Mouse (Mus musculus): ENCODE data around the gene Bag5.

Gene Bag5

DNA sequence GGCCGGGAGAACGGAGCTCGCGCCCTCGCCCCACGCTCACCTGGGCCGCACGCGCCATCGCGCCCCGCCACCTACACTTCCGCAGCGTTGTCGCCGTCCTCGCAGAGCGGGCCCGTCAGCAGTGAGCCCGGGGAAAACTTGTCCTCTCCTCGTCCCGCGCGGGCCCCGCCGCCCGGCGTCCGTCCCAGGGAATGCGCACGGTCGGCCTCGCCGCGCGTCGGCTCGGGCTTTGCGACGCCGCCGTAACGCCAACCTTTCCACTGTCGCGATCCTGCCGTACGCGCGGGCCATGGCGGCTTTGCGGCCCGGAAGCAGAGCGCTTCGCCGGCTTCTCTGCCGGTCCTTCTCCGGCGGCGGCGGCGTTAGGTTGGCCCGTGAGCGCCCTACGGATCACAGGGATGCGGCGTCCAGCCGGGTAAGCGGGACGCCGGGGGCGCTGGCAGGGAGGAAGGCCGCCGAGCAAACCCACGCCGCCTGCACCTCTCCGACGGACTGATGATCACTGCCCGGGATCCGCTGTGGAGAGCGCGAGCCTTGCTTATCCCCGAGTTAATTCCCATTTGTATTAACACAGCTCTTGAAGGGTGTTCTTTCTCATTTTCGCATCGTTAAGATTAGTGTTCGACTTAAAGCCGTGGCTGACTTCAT is at the start of gene Bag5, which contains the start of gene Apopt1:
Bag5 (minus strand) TSS at position 254 of the 648 bp plus-strand sequence.
Apopt1 (plus strand) TSS at position 258 of the 648 bp plus-strand sequence.
- DNase-seq (ENCODE audit: low spot score in 2 of 2) = peak; percentile 89 to 92

- no peak for DNase-seq (ENCODE audit: low spot score in 2 of 2)
Observed at GRCm38 (mm10) chr12:111760306-111760908, 47.4 kb upstream of the Bag5 start.

DNA sequence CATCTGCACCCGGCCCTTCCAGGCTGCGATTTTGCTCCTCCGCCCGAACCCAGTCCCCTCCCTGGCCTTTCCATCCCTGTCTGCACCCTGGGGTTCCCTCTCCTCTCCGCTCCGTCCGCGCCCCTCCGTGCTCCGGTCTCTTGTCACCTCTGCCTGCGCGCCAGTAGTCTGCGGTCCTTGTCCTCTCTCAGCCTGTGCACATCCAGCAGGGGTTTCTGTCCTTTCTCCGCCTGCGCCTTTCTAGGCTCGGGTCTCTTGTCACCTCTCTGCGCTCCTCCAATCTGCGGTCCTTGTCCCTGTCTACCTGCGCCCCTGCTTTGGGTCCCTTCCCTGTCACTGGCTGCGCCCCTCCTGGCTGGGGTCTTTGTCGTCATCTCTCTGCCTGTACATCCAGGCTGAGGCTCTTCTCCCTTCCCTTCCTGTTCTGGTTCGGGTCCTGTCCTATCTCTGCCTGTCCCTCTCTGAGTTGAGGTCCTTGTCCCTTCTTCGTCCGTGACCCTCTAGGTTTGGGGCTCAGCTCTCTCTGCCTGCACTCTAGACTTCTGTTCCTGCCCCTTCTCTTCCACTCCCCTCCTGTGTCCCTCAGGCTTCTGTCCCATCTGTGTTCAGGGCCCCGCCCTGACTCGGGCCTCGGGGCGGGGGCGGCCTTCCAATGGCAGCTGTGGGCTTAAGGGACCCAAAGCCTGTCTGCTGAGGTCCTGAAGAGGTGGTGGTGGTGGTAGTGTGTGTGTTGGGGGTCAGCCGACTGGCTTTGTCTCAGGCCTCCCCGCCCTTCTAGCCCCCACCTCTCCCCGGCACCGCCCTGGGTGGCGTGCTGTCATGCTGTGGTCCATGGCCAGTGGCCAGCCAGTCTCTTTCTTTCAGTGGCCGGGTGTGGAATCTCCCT is 46.4 kb upstream of the Bag5 start:
- peak; percentile 52 to 57 for DNase-seq (ENCODE audit: low spot score in 2 of 2)

- DNase-seq (ENCODE audit: low spot score in 2 of 2) = peak; percentile 69 to 70
Observed at GRCm38 (mm10) chr12:111758381-111759175, 45.5 kb upstream of the Bag5 start, which contains the start of gene Klc1. TSS of gene Klc1 (plus strand) at chr12:111758849.

- DNase-seq (ENCODE audit: low spot score in 2 of 2) = no peak
Observed at GRCm38 (mm10) chr12:111757561-111758325, 44.7 kb upstream of the Bag5 start.

DNA sequence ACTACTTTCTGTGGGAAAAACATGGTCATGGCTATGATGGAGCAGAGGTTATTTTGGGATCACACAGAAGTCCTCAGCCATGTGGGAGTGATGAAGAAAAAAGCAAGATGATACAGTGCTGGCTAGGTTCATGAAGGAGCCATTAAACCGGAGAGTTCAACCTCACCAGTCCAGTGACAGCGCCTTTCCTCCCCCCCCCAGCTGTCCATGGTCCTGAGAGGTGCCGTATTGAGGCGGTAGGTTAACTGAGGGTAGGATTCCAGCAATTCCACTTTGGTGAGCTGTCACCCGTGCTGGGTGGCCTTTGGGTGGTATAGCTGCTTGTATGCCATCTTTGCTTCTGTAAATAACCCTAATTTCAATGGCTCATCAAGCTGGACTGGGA is 43.6 kb upstream of the Bag5 start:
- no peak for DNase-seq (ENCODE audit: low spot score in 2 of 2)

GRCm38 (mm10) chr12:111756082-111756697 is 43.1 kb upstream of the Bag5 start:
- DNase-seq (ENCODE audit: low spot score in 2 of 2) = no peak

DNA sequence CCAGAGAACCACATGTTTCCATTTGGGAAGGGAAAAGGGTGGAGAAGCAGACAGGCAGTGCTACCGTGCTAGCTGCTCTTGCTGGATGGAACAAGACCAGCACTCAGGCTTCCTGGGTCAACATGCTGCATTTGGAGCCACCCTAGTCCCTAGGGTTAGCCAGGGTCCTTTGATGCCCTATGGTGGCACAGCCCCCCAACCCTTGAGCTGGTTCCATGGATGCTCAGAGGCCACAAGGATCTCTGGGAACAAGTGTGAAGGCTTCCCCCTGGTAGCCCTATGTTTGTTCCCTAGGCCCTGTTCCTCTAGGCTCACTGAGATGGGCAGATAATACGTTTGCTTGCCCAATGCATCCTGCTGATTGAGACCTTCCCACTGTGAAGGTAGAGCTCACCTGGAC is 42.2 kb upstream of the Bag5 start:
- DNase-seq (ENCODE audit: low spot score in 2 of 2) = no peak

DNA sequence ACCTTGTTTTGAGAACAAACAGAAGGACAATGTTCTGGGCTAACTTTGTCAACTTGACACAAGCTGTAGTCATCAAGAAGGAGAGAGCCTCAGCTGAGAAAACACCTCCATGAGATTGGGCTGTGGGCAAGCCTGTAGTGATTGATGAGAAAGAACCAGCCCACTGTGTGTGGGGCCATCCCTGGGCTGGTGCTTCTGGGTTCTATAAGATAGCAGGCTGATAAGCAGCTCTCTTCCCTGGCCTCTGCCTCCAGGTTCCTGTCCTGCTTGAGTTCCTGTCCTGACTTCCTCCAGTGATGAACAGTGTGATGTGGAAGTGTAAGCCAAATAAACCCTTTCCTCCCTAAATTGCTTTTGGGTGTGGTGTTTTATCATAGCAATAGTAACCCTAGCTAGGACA is 41.7 kb upstream of the Bag5 start:
- DNase-seq (ENCODE audit: low spot score in 2 of 2) = no peak

DNA sequence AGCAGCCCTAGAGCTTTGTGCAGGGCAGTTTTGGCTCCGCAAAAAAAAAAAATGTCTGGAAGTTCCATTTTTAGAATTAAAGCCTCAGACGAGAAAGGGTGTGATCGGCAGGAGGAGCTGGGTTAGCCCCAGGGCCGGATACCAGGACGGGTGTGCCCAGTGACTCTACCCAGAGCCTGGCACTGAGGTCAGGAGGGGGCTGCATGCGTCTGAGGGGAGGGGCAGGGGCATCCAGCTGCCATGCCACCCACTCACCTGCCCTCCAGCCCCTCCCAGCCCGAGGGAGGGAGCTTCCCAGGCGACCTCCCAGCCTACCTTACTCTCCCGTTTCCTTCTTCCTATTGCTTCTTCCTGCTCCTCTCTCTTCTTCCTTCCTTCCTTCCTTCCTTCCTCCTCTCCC is 40.3 kb upstream of the Bag5 start:
- no peak for DNase-seq (ENCODE audit: low spot score in 2 of 2)

DNA sequence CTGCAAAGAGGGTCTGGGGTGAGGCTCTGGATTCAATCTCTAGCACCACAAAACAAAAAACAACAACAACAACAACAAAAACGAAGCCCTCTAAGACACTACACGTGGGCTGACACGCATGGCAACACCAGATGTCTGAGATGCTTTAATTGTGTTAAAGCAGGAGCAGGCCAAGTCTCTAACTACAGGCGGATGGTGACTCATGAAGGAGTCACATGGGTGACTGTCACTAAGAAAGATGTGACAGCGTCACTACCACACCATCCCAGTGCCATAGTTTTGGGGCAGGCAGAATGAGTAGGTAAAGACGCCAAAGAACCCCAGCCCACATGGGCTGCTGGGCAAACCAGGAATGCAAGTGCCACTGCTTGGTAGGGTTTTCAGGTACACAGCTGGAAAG is 39.4 kb upstream of the Bag5 start:
- DNase-seq (ENCODE audit: low spot score in 2 of 2) = no peak

DNA sequence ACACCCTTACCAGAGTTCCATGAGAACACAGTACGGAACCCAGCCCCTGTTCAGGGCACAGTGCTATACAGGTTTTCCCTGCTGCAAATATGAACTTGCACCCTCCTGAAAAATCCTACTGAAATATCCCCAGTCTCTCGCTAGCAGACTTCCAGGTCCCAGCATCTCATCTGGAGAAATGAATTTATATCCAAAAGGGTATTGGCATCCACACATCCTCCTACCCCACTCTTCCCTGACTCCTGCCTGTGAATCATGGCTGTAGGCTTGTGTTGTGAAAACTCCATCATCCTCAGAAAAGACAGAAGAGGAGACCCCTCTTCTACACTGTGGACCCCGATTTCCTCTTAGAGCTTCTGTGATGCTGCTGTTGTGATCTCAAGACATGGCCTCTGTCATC is 37.7 kb upstream of the Bag5 start:
- DNase-seq (ENCODE audit: low spot score in 2 of 2) = no peak

GRCm38 (mm10) chr12:111747421-111747820 is 34.4 kb upstream of the Bag5 start:
- no peak for DNase-seq (ENCODE audit: low spot score in 2 of 2)

- DNase-seq (ENCODE audit: low spot score in 2 of 2) = peak; percentile 46 to 75
Observed at GRCm38 (mm10) chr12:111746091-111746490, 33.0 kb upstream of the Bag5 start.

GRCm38 (mm10) chr12:111745274-111745673 is 32.2 kb upstream of the Bag5 start:
- no peak for DNase-seq (ENCODE audit: low spot score in 2 of 2)

DNA sequence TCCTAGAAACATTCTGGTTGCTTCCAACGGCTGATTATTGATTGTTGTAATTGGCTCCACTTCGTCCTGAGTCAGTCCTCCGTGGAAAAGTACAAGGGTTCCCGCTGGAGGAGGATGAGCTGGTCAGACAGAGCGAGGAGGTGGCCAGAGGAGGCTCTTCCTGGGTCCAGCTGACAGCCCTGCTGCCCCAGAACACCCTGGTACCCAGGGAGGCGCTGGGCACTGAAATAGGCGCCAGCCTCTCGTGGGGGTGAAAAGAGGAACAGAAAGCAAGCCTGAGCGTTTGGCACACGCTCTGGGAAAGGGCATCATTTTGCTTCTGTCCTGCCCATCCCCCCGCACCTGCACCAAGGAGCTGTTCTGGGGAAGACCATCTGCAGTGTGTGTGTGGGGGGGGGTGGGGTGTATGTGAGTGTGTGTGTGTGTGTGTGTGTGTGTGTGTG is 30.9 kb upstream of the Bag5 start:
- no peak for DNase-seq (ENCODE audit: low spot score in 2 of 2)

- DNase-seq (ENCODE audit: low spot score in 2 of 2) = no peak
Observed at GRCm38 (mm10) chr12:111743419-111743818, 30.4 kb upstream of the Bag5 start.

DNA sequence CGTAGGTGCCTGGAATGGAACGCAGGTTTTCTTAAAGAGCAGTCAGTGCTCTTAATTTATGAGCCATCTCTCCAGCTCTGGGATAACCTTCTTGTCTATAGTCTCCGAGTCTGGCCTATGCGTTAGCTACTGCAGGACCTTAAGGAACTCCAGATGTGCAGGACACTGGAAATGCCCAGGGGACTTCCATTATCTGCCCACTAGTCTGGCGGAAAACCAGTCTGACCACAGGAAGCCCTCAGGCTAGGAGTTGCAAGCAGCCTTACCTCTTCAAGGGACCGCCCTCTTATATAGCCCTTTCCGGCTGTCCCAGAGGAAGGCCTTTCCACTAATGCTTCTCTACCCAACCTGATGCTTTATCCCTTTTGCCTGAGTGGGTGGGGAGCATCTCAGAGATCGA is 28.3 kb upstream of the Bag5 start:
- DNase-seq (ENCODE audit: low spot score in 2 of 2) = no peak

DNA sequence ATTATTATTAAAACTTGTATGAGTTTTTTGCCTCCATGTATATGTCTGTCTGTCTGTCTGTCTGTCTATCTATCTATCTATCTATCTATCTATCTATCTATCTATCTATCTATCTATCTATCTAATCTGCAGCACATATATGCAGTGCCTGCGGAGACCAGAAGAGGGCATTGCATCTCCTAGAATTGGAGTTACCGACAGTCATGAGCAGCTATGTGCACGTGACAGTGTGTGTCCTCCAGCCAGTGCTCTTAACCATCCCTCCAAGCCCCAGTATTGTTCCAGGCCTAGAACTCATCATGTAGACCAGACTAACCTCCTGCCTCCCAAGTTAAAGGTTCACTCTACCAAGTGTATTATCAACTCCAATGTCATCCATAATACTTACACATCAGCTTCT is 25.7 kb upstream of the Bag5 start:
- DNase-seq (ENCODE audit: low spot score in 2 of 2) = peak in 1 of 2 experiments; percentile 52

DNA sequence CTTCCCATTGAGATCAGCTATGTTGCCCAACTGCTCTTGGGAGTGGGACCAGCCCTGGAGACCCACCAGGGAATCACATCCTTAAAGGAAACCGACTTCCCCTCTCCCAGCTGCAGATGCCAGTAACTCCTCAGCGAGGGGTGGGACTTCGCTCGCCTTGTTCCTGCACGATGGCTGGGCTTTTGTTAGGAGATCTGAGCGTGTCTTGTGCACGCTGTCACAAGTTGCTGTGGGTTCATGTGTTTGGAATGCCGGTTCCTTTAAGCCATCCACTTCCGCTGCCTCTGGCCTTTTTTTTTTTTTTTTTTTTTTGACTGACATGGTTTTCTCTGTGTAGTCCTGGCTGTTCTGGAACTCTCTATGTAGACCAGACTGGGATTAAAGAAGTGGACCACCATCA is 24.3 kb upstream of the Bag5 start:
- DNase-seq (ENCODE audit: low spot score in 2 of 2) = no peak

Data from urinary bladder, postnatal 36 days (tissue).